Mouse (Mus musculus) CH12.LX (cell line): ENCODE results near the gene Tceal5.

Experiments used
- CHD2 ChIP-seq: IDR thresholded peaks from 2 replicates; pipeline ENCODE4 v1.6.1; 2011; ENCODE audit warnings: low read length, improper control_type of control experiment
- CTCF ChIP-seq, 2 experiments: IDR thresholded peaks in 1 of 2; conservative IDR thresholded peaks in 1 of 2; 2 replicates each; pipeline ENCODE4 v1.5.1; 2011 to 2012; ENCODE audit warnings: low read depth in 2 of 2, low read length in 2 of 2, improper control_type of control experiment in 1 of 2, inconsistent platforms in 1 of 2, mild to moderate bottlenecking in 1 of 2, moderate library complexity in 1 of 2
- EP300 ChIP-seq: IDR thresholded peaks from 2 replicates; pipeline ENCODE4 v1.6.1; 2011; ENCODE audit warnings: low read length, improper control_type of control experiment
- KAT2A ChIP-seq: IDR thresholded peaks from 2 replicates; pipeline ENCODE4 v1.6.1; 2012; ENCODE audit warnings: low read length, improper control_type of control experiment, inconsistent platforms; ENCODE audit not compliant: insufficient replicate concordance
- NRF1 ChIP-seq: IDR thresholded peaks from 2 replicates; pipeline ENCODE4 v1.6.1; 2014; ENCODE audit warnings: low read depth, mild to moderate bottlenecking, inconsistent platforms, low read length, improper control_type of control experiment, moderate library complexity
- POLR2A ChIP-seq: IDR thresholded peaks from 2 replicates; pipeline ENCODE4 v1.6.1; 2011; ENCODE audit warnings: low read depth, mild to moderate bottlenecking, improper control_type of control experiment, low read length
- TCF12 ChIP-seq: IDR thresholded peaks from 2 replicates; pipeline ENCODE4 v1.6.1; 2014; ENCODE audit warnings: low read depth, mild to moderate bottlenecking, inconsistent platforms, low read length, improper control_type of control experiment
- ZC3H11A ChIP-seq: IDR thresholded peaks from 2 replicates; pipeline ENCODE4 v1.6.1; 2012; ENCODE audit warnings: low read depth, mild to moderate bottlenecking, inconsistent platforms, low read length, improper control_type of control experiment
- ZKSCAN1 ChIP-seq: IDR thresholded peaks from 2 replicates; pipeline ENCODE4 v1.6.1; 2012; ENCODE audit warnings: low read depth, inconsistent platforms, low read length, improper control_type of control experiment, borderline replicate concordance

DNA sequence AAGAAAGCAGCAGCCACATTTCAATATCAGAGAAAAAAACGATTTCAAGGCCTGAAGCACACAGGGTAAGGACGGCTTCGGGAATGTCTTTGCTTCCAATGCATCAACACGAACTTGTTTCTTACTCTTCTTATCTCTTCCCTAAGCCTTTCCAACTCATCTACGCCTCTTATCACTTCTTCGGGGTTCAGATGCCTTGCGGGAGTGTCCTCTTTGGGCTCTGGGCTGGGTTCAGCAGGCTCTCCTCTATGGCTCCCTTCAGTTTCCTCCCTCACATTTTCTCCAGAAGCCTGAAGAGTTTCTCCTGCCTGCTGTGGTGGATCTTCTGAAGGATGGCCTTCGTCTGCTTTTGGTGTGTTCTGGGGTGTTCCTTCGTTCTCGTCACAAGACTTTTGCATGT lies 33.1 kb downstream of the Tceal5 start:
- no peak for TF ChIP-seq KAT2A
- TF ChIP-seq CHD2, result no peak
- TF ChIP-seq NRF1, result no peak
- no peak for TF ChIP-seq TCF12
- no peak for TF ChIP-seq ZC3H11A
- TF ChIP-seq ZKSCAN1, result no peak
- TF ChIP-seq CTCF (conservative IDR thresholded peaks at IDR 0.05 in 1 of 2, IDR thresholded peaks at IDR 0.05 in 1 of 2; ENCODE audit: low read depth in 2 of 2, low read length in 2 of 2), result no peak
- TF ChIP-seq EP300, result no peak
- TF ChIP-seq POLR2A, result no peak
